Mouse (Mus musculus) hindbrain, embryonic 14.5 days (tissue): Measurements from ENCODE around the gene Hepacam. TPM values are rescaled to one million over a fixed set of nuclear protein-coding genes. Genes with fewer than 3 reads are reported as not detected.

Experiments
- ATAC-seq: fragments of 200-750 bp; cut with Nextera tagmentation; 2 replicates; pipeline ENCODE4 v1.8.0; 2017; ENCODE audit warnings: moderate number of reproducible peaks, mild to moderate bottlenecking, moderate TSS enrichment, moderate library complexity; ENCODE audit not compliant: low FRiP score
- DNase-seq: peaks from one replicate; pipeline ENCODE4 v3.0.0-alpha.2; 2015; ENCODE audit warnings: low spot score
- H3K27ac ChIP-seq: fragments of 300-500 bp; sonication (generic); 2 replicates; pipeline ENCODE4 v1.5.1; 2014; ENCODE audit warnings: mild to moderate bottlenecking, moderate library complexity
- H3K27me3 ChIP-seq: fragments of 300-500 bp; sonication (generic); 2 replicates; pipeline ENCODE4 v1.6.1; 2014; ENCODE audit warnings: mild to moderate bottlenecking, low read length, mixed read lengths; ENCODE audit not compliant: control insufficient read depth, insufficient read depth
- H3K36me3 ChIP-seq: fragments of 300-500 bp; sonication (generic); replicated peaks from 2 replicates; pipeline ENCODE4 v1.6.1; 2014; ENCODE audit not compliant: control insufficient read depth, insufficient read depth
- H3K4me1 ChIP-seq: fragments of 300-500 bp; sonication (generic); replicated peaks from 2 replicates; pipeline ENCODE4 v1.6.1; 2014; ENCODE audit warnings: antibody characterized with exemption, low read length, mixed read lengths; ENCODE audit not compliant: control insufficient read depth, insufficient read depth
- H3K4me2 ChIP-seq: fragments of 300-500 bp; sonication (generic); replicated peaks from 2 replicates; pipeline ENCODE4 v1.6.1; 2014; ENCODE audit warnings: mild to moderate bottlenecking, moderate library complexity
- H3K4me3 ChIP-seq: fragments of 300-500 bp; sonication (generic); replicated peaks from 2 replicates; pipeline ENCODE4 v1.5.1; 2014; ENCODE audit warnings: mild to moderate bottlenecking, low read length
- H3K9ac ChIP-seq: fragments of 300-500 bp; sonication (generic); 2 replicates; pipeline ENCODE4 v1.6.1; 2014
- H3K9me3 ChIP-seq: fragments of 300-500 bp; sonication (generic); 2 replicates; pipeline ENCODE4 v1.6.1; 2016; ENCODE audit warnings: low read length; ENCODE audit not compliant: control insufficient read depth
- WGBS: fragments of 180-500 bp; shearing (Covaris S2); extraction: QIAGEN DNeasy Blood & Tissue Kit; methylation state at CpG from one replicate; pipeline ENCODE4 v1.1.7; 2014; 5-methylcytosine and 5-hydroxymethylcytosine counted together
- polyA plus RNA-seq: library from polyadenylated mRNA; unstranded; fragments of >200 nt; fragmentation: Nextera tagmentation; extraction: Ambion mirVana; gene quantifications from 2 replicates; pipeline ENCODE4 v1.2.1, GENCODE M21; 2014

The Hepacam gene
- polyA plus RNA-seq, 1 experiment from 2014 or later = 16.8 TPM

GRCm38 (mm10) chr9:37371232-37371801 is 4.2 kb downstream of the Hepacam start:
- ATAC-seq (no peak), DNase-seq (no peak)
- Histone ChIP-seq H3K9me3 (no peaks in the 10 kb centered on the region), H3K36me3 (no peaks in the 10 kb centered on the region), H3K4me2 (no peak overlapping the region), H3K9ac (no peak overlapping the region), H3K4me3 (no peak overlapping the region), H3K27me3 (no peaks in the 10 kb centered on the region), H3K4me1 (no peaks in the 10 kb centered on the region), H3K27ac (no peak overlapping the region)
- WGBS = 88% methylated on average over 7 of the region's 7 CpGs

- no peaks in the 10 kb centered on the region for H3K4me1 ChIP-seq
- no peaks in the 10 kb centered on the region for H3K27me3 ChIP-seq
- H3K36me3 ChIP-seq = no peaks in the 10 kb centered on the region
- H3K4me3 ChIP-seq = no peak overlapping the region
- no peak overlapping the region for H3K4me2 ChIP-seq
- H3K9me3 ChIP-seq = no peaks in the 10 kb centered on the region
- WGBS = 78% methylated on average over 5 of the region's 5 CpGs
- H3K27ac ChIP-seq = no peak overlapping the region
- ATAC-seq (no peak), DNase-seq (no peak)
- H3K9ac ChIP-seq = no peak overlapping the region
Observed at GRCm38 (mm10) chr9:37375718-37376117, 8.6 kb downstream of the Hepacam start.

- Histone ChIP-seq H3K9ac (no peak overlapping the region), H3K4me2 (no peak overlapping the region), H3K27me3 (peaks cover 6% of the 10 kb centered on the region; the same call in 1 of the 2 replicates), H3K4me1 (no peaks in the 10 kb centered on the region), H3K36me3 (no peaks in the 10 kb centered on the region), H3K4me3 (no peak overlapping the region), H3K27ac (no peak overlapping the region), H3K9me3 (no peaks in the 10 kb centered on the region)
- ATAC-seq (no peak), DNase-seq (no peak)
- WGBS = 94% methylated on average over 6 of the region's 6 CpGs
Observed at GRCm38 (mm10) chr9:37383161-37383560, 16.0 kb downstream of the Hepacam start.

GRCm38 (mm10) chr9:37384284-37385182 is 17.4 kb downstream of the Hepacam start:
- peak overlapping the region; percentile 44 for H3K4me3 ChIP-seq
- ATAC-seq (peak; percentile 82), DNase-seq (peak; percentile 65)
- 0 out of 2 replicates have a peak overlapping the region, but pooled peaks have one; percentile 58 for H3K27ac ChIP-seq
- no peaks in the 10 kb centered on the region for H3K4me1 ChIP-seq
- H3K36me3 ChIP-seq = no peaks in the 10 kb centered on the region
- H3K9ac ChIP-seq = peak overlapping the region; percentile 79
- peaks cover 6% of the 10 kb centered on the region; the same call in 1 of the 2 replicates for H3K27me3 ChIP-seq
- 6% methylated on average over 54 of the region's 54 CpGs for WGBS
- peak overlapping the region; percentile 74 for H3K4me2 ChIP-seq
- H3K9me3 ChIP-seq = no peaks in the 10 kb centered on the region

GRCm38 (mm10) chr9:37390891-37391290 is 23.7 kb downstream of the Hepacam start:
- Histone ChIP-seq H3K9me3 (no peaks in the 10 kb centered on the region), H3K27ac (no peak overlapping the region), H3K4me2 (no peak overlapping the region), H3K4me3 (no peak overlapping the region), H3K9ac (no peak overlapping the region), H3K36me3 (no peaks in the 10 kb centered on the region), H3K27me3 (no peaks in the 10 kb centered on the region), H3K4me1 (no peaks in the 10 kb centered on the region)
- no peak for ATAC-seq
- 71% methylated on average over 2 of the region's 2 CpGs for WGBS
- no peak for DNase-seq

GRCm38 (mm10) chr9:37392071-37392470 is 24.9 kb downstream of the Hepacam start:
- 69% methylated on average over 2 of the region's 2 CpGs for WGBS
- H3K27me3 ChIP-seq = no peaks in the 10 kb centered on the region
- no peak for ATAC-seq

GRCm38 (mm10) chr9:37393482-37394131 is 26.5 kb downstream of the Hepacam start:
- H3K9ac ChIP-seq = no peak overlapping the region
- no peaks in the 10 kb centered on the region for H3K27me3 ChIP-seq
- H3K4me1 ChIP-seq = no peaks in the 10 kb centered on the region
- 80% methylated on average over 8 of the region's 8 CpGs for WGBS
- no peak overlapping the region for H3K4me2 ChIP-seq
- DNase-seq = no peak
- no peaks in the 10 kb centered on the region for H3K36me3 ChIP-seq
- H3K9me3 ChIP-seq = no peaks in the 10 kb centered on the region
- no peak overlapping the region for H3K4me3 ChIP-seq
- ATAC-seq = no peak
- no peak overlapping the region for H3K27ac ChIP-seq

More at GRCm38 (mm10) chr9:37392071-37392470, 24.9 kb downstream of the Hepacam start:
- Histone ChIP-seq H3K27ac (no peak overlapping the region), H3K4me1 (no peaks in the 10 kb centered on the region), H3K9ac (no peak overlapping the region), H3K36me3 (no peaks in the 10 kb centered on the region), H3K4me2 (no peak overlapping the region), H3K4me3 (no peak overlapping the region), H3K9me3 (no peaks in the 10 kb centered on the region)
- DNase-seq = no peak

- Histone ChIP-seq H3K27ac (no peak overlapping the region), H3K27me3 (no peaks in the 10 kb centered on the region), H3K4me2 (no peak overlapping the region), H3K9ac (no peak overlapping the region), H3K4me3 (no peak overlapping the region), H3K9me3 (no peaks in the 10 kb centered on the region), H3K36me3 (no peaks in the 10 kb centered on the region), H3K4me1 (no peaks in the 10 kb centered on the region)
- no peak for DNase-seq
- ATAC-seq = no peak
- 53% methylated on average over 2 of the region's 2 CpGs for WGBS
Observed at GRCm38 (mm10) chr9:37400585-37400984, 33.4 kb downstream of the Hepacam start.

GRCm38 (mm10) chr9:37401802-37402201 is 34.7 kb downstream of the Hepacam start, which contains the start of gene Robo4:
Gene Robo4 (plus strand): TSS chr9:37401897.
- peak within 1 kb of the TSS; percentile 39; the same call in 1 of the 2 replicates for H3K27ac ChIP-seq
- no peaks in the 10 kb centered on the region for H3K36me3 ChIP-seq
- ATAC-seq (no peak), DNase-seq (no peak)
- H3K9ac ChIP-seq = no peak within 1 kb of the TSS
- H3K4me3 ChIP-seq = peak within 1 kb of the TSS; percentile 2; the same call in 1 of the 2 replicates
- no peak within 1 kb of the TSS; the same call in 1 of the 2 replicates for H3K4me2 ChIP-seq
- 20% methylated on average over 7 of the region's 7 CpGs for WGBS
- H3K4me1 ChIP-seq = no peaks in the 10 kb centered on the region
- H3K27me3 ChIP-seq = no peaks in the 10 kb centered on the region
- H3K9me3 ChIP-seq = no peaks in the 10 kb centered on the region
